17 mouse cellular contexts compared by ENCODE assay signal in the genomic region with DNA sequence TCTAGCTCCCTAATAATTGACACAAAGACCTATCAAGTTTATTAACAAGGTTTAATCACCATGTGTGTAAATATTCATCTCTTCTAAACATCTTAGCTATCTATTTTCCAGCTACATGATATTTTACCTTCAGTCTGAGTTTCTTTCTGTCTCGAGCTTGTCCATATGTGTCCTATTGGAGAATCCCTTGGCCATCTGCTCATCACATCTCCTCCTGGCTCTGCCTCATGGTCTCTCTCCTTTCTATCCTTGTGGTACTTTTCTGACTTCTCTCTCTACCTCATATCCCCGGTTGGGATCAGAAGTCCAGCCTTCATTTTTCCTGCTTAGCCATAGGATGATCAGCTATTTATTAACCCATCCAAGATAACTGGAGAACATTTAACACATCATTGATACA.
"Had no signal": no experiment of that assay in that cellular context is flagged by ENCODE, and none has a peak within 500 bp of the region (broad histone marks: within the 10 kb centered on the region; RNA-seq: fewer than 3 reads in every experiment).

No protein-coding gene starts in this region.

- H3K27ac ChIP-seq: midbrain, embryonic 10.5 days; midbrain, embryonic 12.5 days; neural tube, embryonic 13.5 days; neural tube, embryonic 15.5 days had no signal

- DNase-seq: lung, embryonic 14.5 days; lung, postnatal 10 days; lung, postnatal 4 days; midbrain, embryonic 14.5 days; retina, postnatal 1 day; right cerebral cortex, adult 18-20 months; right cerebral cortex, postnatal 25 days; right cerebral cortex, postnatal 4 days; spleen, adult 18-20 months; thymus, adult 18-20 months; thymus, postnatal 14 days; thymus, postnatal 36 days had no signal

- H3K4me3 ChIP-seq: midbrain, embryonic 10.5 days; midbrain, embryonic 12.5 days; myocyte; neural tube, embryonic 13.5 days; neural tube, embryonic 15.5 days had no signal
